Mouse (Mus musculus) heart, embryonic 15.5 days (tissue): ENCODE data around the gene Rdh8. TPM values are rescaled to one million over a fixed set of nuclear protein-coding genes. Genes with fewer than 3 reads are reported as not detected.

ENCODE experiments used
- ATAC-seq: fragments of 200-750 bp; cut with Nextera tagmentation; replicated peaks from 2 replicates; pipeline ENCODE4 v1.8.0; 2017; ENCODE audit warnings: low read depth, moderate TSS enrichment; ENCODE audit not compliant: insufficient number of reproducible peaks, insufficient read depth, low FRiP score
- H3K27ac ChIP-seq: fragments of 300-500 bp; sonication (generic); 2 replicates; pipeline ENCODE4 v1.5.1; 2015; ENCODE audit warnings: mild to moderate bottlenecking, inconsistent platforms
- H3K27me3 ChIP-seq: fragments of 300-500 bp; sonication (generic); 2 replicates; pipeline ENCODE4 v1.6.1; 2015; ENCODE audit warnings: inconsistent platforms
- H3K36me3 ChIP-seq: fragments of 300-500 bp; sonication (generic); 2 replicates; pipeline ENCODE4 v1.6.1; 2015; ENCODE audit warnings: mild to moderate bottlenecking, inconsistent platforms
- H3K4me1 ChIP-seq: fragments of 300-500 bp; sonication (generic); replicated peaks from 2 replicates; pipeline ENCODE4 v1.6.1; 2015; ENCODE audit warnings: inconsistent platforms
- H3K4me2 ChIP-seq: fragments of 300-500 bp; sonication (generic); 2 replicates; pipeline ENCODE4 v1.6.1; 2015; ENCODE audit warnings: inconsistent platforms, mild to moderate bottlenecking, moderate library complexity
- H3K4me3 ChIP-seq: fragments of 300-500 bp; sonication (generic); 2 replicates; pipeline ENCODE4 v1.5.1; 2015; ENCODE audit warnings: mild to moderate bottlenecking, inconsistent platforms
- H3K9ac ChIP-seq: fragments of 300-500 bp; sonication (generic); 2 replicates; pipeline ENCODE4 v1.6.1; 2015; ENCODE audit warnings: mild to moderate bottlenecking, inconsistent platforms
- H3K9me3 ChIP-seq: fragments of 300-500 bp; sonication (generic); replicated peaks from 2 replicates; pipeline ENCODE4 v1.6.1; 2016; ENCODE audit warnings: inconsistent platforms
- WGBS: fragments of 180-500 bp; shearing (Covaris S2); methylation state at CpG from one replicate; pipeline ENCODE4 v1.1.7; 2015; ENCODE audit warnings: mixed read lengths; 5-methylcytosine and 5-hydroxymethylcytosine counted together
- polyA plus RNA-seq: library from polyadenylated mRNA; unstranded; fragments of >200 nt; fragmentation: Nextera tagmentation; extraction: Ambion mirVana; gene quantifications from 2 replicates; pipeline ENCODE4 v1.2.1, GENCODE M21; 2015

Gene Rdh8
- polyA plus RNA-seq, 1 experiment from 2014 or later = not detected

- H3K9ac ChIP-seq = no peak overlapping the region
- ATAC-seq = no peak
- no peak overlapping the region for H3K27ac ChIP-seq
- WGBS = 81% methylated on average over 9 of the region's 9 CpGs
- no peak overlapping the region for H3K4me3 ChIP-seq
- H3K4me1 ChIP-seq = no peaks in the 10 kb centered on the region
- H3K27me3 ChIP-seq = peaks cover 3% of the 10 kb centered on the region; the same call in 1 of the 2 replicates
- H3K4me2 ChIP-seq = no peak overlapping the region
- H3K36me3 ChIP-seq = no peaks in the 10 kb centered on the region
- H3K9me3 ChIP-seq = no peaks in the 10 kb centered on the region
Measured at GRCm38 (mm10) chr9:20837184-20837947, 19.1 kb downstream of the Rdh8 start.

DNA sequence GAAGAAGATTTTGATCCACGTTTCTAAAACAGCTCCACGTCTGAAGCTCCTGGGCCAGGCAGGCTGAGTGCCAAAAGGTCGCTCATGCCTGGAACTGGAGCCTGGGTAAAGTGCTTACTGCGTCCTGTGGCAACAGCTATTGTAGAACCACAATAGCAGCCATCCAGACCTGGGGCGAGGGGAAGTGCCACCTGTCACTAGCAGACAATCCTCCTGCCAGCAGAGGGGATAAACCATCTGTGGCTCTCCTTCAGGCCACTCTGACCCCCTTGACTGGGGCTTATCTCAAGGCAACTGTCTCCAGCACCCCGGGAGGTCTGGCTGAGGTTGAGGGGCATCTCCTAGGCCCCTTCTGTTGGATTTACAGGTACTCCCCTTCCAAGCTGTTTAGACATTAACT, 20.6 kb downstream of the Rdh8 start:
- Histone ChIP-seq H3K36me3 (no peaks in the 10 kb centered on the region), H3K4me2 (no peak overlapping the region), H3K9ac (no peak overlapping the region), H3K27ac (no peak overlapping the region), H3K4me1 (no peaks in the 10 kb centered on the region), H3K9me3 (no peaks in the 10 kb centered on the region), H3K4me3 (no peak overlapping the region), H3K27me3 (no peaks in the 10 kb centered on the region)
- ATAC-seq = no peak
- WGBS = 47% methylated on average over 6 of the region's 6 CpGs

DNA sequence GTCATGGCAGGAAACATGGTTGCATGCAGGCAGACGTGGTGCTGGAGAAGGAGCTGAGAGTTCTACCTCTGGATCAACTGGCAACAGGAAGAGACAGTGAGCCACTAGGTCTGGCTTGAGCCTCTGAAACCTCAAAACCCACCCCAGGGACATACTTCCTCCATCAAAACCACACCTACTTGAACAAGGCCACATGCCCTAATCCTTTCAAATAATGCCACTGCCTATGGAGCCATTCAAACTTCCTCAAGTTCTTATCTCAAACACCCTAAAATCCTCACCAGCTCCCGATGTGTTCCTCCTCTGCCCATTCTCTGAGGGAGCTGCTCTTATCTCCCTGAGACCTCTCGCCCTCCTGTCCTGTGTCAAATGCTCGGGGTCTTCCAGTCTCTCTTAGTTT, 23.9 kb downstream of the Rdh8 start:
- Histone ChIP-seq H3K36me3 (no peaks in the 10 kb centered on the region), H3K27ac (no peak overlapping the region), H3K27me3 (no peaks in the 10 kb centered on the region; the same call in 1 of the 2 replicates), H3K4me3 (no peak overlapping the region), H3K9ac (no peak overlapping the region), H3K4me2 (no peak overlapping the region), H3K9me3 (no peaks in the 10 kb centered on the region), H3K4me1 (no peaks in the 10 kb centered on the region)
- ATAC-seq = no peak
- 36% methylated on average over 4 of the region's 4 CpGs for WGBS

DNA sequence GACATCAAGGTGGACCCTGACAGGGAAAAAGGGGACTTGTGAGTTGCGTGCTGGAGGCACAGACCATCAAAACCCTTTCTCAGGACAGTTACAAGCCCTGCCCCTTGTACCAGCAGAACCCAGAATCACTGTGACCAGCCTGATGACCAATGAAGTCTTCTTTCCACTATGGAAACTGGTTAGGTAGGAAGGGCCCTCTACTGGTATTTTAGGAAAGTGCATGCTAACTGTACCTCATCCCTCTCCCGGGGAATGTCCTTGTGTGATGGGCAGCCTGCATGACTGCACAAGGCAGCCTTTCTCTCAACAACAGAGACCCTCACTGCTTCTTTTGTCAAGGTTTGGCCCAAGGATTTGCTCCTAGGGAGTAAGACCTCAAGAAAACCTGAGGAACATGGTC, 24.4 kb downstream of the Rdh8 start:
- ATAC-seq = no peak
- Histone ChIP-seq H3K27me3 (no peaks in the 10 kb centered on the region; the same call in 1 of the 2 replicates), H3K4me2 (no peak overlapping the region), H3K4me1 (no peaks in the 10 kb centered on the region), H3K4me3 (no peak overlapping the region), H3K27ac (no peak overlapping the region), H3K36me3 (no peaks in the 10 kb centered on the region), H3K9me3 (no peaks in the 10 kb centered on the region), H3K9ac (no peak overlapping the region)
- 24% methylated on average over 2 of the region's 2 CpGs for WGBS

- no peak overlapping the region for H3K4me2 ChIP-seq
- no peaks in the 10 kb centered on the region for H3K9me3 ChIP-seq
- no peak overlapping the region for H3K4me3 ChIP-seq
- 82% methylated on average over 2 of the region's 2 CpGs for WGBS
- H3K9ac ChIP-seq = no peak overlapping the region
- no peak for ATAC-seq
- H3K4me1 ChIP-seq = no peaks in the 10 kb centered on the region
- no peak overlapping the region for H3K27ac ChIP-seq
- H3K36me3 ChIP-seq = no peaks in the 10 kb centered on the region
- H3K27me3 ChIP-seq = no peaks in the 10 kb centered on the region; the same call in 1 of the 2 replicates
Measured at GRCm38 (mm10) chr9:20850179-20850578, 31.9 kb downstream of the Rdh8 start.

DNA sequence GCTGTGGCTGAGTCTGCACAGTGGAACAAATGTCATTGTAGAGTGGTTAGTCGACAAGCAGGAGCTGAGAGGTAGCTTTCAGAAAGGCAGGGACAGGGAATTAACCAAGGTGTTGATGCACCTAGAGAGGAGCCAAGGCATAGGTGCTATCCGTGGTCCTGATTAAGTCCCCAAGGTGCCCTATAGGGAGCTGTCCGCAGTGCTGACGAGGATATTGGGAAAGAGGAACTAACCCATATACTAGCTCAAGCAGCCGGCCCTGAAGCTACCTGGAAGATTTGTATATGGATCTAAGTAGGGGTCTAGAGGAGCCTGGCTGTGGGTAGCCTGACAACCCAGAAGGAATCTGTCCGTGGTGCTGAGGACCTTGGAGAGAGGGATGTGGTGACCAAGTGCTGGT, 38.8 kb downstream of the Rdh8 start:
- Histone ChIP-seq H3K9me3 (no peaks in the 10 kb centered on the region), H3K4me1 (0 out of 2 replicates have a peak, but pooled peaks cover 3% of the 10 kb centered on the region)

GRCm38 (mm10) chr9:20859926-20860325, 41.6 kb downstream of the Rdh8 start:
- H3K9me3 ChIP-seq = no peaks in the 10 kb centered on the region
- H3K4me2 ChIP-seq = no peak overlapping the region
- ATAC-seq = no peak
- no peaks in the 10 kb centered on the region for H3K36me3 ChIP-seq
- WGBS = 41% methylated on average over 6 of the region's 6 CpGs
- H3K4me3 ChIP-seq = no peak overlapping the region
- H3K9ac ChIP-seq = no peak overlapping the region
- H3K4me1 ChIP-seq = 0 out of 2 replicates have a peak, but pooled peaks cover 3% of the 10 kb centered on the region
- H3K27me3 ChIP-seq = no peaks in the 10 kb centered on the region
- no peak overlapping the region for H3K27ac ChIP-seq

More for the DNA sequence above, 38.8 kb downstream of the Rdh8 start:
- H3K4me2 ChIP-seq = no peak overlapping the region
- H3K27me3 ChIP-seq = no peaks in the 10 kb centered on the region
- no peaks in the 10 kb centered on the region for H3K36me3 ChIP-seq
- no peak for ATAC-seq
- 7% methylated on average over 6 of the region's 6 CpGs for WGBS
- no peak overlapping the region for H3K9ac ChIP-seq
- no peak overlapping the region for H3K27ac ChIP-seq
- H3K4me3 ChIP-seq = no peak overlapping the region

DNA sequence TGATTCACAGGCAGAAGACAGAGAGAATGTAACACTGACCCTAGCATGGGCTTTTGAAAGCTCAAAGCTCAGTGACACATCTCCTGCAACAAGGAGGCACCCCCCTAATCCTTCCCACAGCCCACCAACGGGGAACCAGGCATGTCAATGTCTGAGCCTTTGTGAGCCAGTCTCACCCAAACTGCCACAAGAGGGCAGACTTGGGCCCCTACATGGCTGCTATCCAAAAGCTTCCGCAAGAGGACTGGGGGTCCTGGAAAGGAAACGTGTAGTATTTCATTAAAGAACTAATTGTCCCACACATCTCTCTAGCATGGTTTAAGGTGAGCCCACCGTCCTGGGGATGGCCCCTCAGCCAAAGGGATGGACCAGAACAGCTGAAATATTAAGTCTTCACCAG, 43.5 kb downstream of the Rdh8 start:
- Histone ChIP-seq H3K36me3 (no peaks in the 10 kb centered on the region), H3K27ac (no peak overlapping the region), H3K4me1 (0 out of 2 replicates have a peak, but pooled peaks cover 3% of the 10 kb centered on the region), H3K9ac (no peak overlapping the region), H3K27me3 (no peaks in the 10 kb centered on the region), H3K9me3 (no peaks in the 10 kb centered on the region), H3K4me2 (no peak overlapping the region), H3K4me3 (no peak overlapping the region)
- WGBS = 10% methylated on average over 4 of the region's 4 CpGs
- ATAC-seq = no peak

- no peak overlapping the region for H3K4me2 ChIP-seq
- 41% methylated on average over 4 of the region's 4 CpGs for WGBS
- 0 out of 2 replicates have a peak, but pooled peaks cover 3% of the 10 kb centered on the region for H3K4me1 ChIP-seq
- no peaks in the 10 kb centered on the region for H3K9me3 ChIP-seq
- H3K9ac ChIP-seq = no peak overlapping the region
- no peak for ATAC-seq
- H3K36me3 ChIP-seq = no peaks in the 10 kb centered on the region
- H3K27ac ChIP-seq = no peak overlapping the region
- H3K27me3 ChIP-seq = no peaks in the 10 kb centered on the region
- H3K4me3 ChIP-seq = no peak overlapping the region
Measured at GRCm38 (mm10) chr9:20862225-20862624, 43.9 kb downstream of the Rdh8 start.

DNA sequence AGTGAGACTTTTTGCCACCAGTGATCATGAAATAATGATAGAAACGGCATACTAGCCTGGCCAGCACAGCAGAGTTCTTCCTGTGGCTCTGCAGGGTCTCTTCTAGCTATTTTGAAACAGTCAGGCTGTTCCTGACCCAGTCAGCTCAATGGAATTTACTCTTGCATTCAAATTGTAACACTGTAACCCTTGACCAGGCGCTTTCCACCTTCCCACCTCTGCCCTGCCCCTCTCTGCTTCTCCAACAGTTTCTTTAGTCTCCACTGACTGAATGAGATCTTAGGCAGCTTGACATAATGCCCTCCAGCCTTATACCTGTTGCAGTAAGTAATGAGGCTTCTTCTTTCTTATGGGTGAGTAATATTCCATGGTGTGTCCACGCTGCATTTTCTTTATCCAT, 48.6 kb downstream of the Rdh8 start:
- Histone ChIP-seq H3K4me3 (no peak overlapping the region), H3K4me1 (peaks cover 10% of the 10 kb centered on the region), H3K9me3 (no peaks in the 10 kb centered on the region), H3K4me2 (no peak overlapping the region), H3K9ac (no peak overlapping the region), H3K27ac (no peak overlapping the region), H3K36me3 (no peaks in the 10 kb centered on the region), H3K27me3 (peaks cover 29% of the 10 kb centered on the region)
- WGBS = 57% methylated on average over 3 of the region's 3 CpGs
- no peak for ATAC-seq

GRCm38 (mm10) chr9:20868448-20869001, 50.2 kb downstream of the Rdh8 start, which contains the start of gene A230050P20Rik:
TSS of gene A230050P20Rik (plus strand) at chr9:20868642.
- no peaks in the 10 kb centered on the region for H3K36me3 ChIP-seq
- no peak within 1 kb of the TSS for H3K27ac ChIP-seq
- peak within 1 kb of the TSS; percentile 66 for H3K4me3 ChIP-seq
- H3K9ac ChIP-seq = peak within 1 kb of the TSS; percentile 60
- 6% methylated on average over 53 of the region's 53 CpGs for WGBS
- peaks cover 29% of the 10 kb centered on the region for H3K27me3 ChIP-seq
- no peak; the same call in 1 of the 2 replicates for ATAC-seq
- peaks cover 9% of the 10 kb centered on the region for H3K4me1 ChIP-seq
- H3K4me2 ChIP-seq = peak within 1 kb of the TSS; percentile 83
- H3K9me3 ChIP-seq = no peaks in the 10 kb centered on the region
